Mouse (Mus musculus) heart, adult 8-10 months (tissue): ENCODE data around the gene Tns3. TPM values are rescaled to one million over a fixed set of nuclear protein-coding genes. Genes with fewer than 3 reads are reported as not detected.
"Not testable (repeated sequence)": the region's sequence is repeated elsewhere in the genome, so short reads cannot be mapped to it uniquely, and the experiment has no call there.

Experiments used
- DNase-seq: peaks from one replicate; pipeline ENCODE4 v3.0.0; 2022; ENCODE audit warnings: low spot score
- total RNA-seq, 4 experiments: library from RNA; stranded (reverse); gene quantifications; 2 replicates each; pipeline ENCODE4 v1.2.4; 2022

Tns3 gene
- total RNA-seq, 4 experiments from 2014 or later, result 22.9 to 25.7 (median 23.7) TPM

DNA sequence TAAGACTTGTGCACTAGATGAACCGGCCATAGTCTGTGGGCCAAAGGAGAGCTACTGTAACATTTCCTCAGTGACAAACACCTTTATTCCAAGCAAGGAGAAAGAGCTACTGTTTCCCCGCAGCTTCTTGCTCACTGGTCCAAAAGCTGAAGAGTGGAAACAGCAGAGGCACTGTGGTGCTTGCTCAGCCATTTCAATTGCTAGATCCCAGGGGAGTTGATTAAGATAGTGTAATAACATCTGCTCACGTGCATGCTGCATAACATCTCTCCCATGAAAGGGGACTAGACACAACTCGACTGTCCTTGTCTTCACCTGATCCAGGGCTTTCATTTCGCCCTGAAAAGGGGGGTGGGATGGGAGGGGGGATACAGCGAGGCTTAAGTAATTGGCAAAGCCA is 41.7 kb downstream of the Tns3 start:
- DNase-seq, result no peak

DNA sequence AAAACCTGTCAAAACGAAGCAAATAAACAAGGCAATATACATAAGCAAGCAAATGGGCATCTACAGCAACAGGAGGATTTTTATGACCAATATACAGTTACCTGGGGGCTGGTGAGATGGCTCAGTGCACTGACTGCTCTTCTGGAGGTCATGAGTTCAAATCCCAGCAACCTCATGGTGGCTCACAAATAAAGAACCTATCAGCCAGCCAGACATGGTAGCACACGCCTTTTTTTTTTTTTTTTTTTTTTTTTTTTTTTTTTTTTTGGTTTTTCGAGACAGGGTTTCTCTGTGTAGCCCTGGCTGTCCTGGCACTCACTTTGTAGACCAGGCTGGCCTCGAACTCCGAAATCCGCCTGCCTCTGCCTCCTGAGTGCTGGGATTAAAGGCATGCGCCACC is 45.2 kb downstream of the Tns3 start:
- DNase-seq, result not testable (repeated sequence)

DNA sequence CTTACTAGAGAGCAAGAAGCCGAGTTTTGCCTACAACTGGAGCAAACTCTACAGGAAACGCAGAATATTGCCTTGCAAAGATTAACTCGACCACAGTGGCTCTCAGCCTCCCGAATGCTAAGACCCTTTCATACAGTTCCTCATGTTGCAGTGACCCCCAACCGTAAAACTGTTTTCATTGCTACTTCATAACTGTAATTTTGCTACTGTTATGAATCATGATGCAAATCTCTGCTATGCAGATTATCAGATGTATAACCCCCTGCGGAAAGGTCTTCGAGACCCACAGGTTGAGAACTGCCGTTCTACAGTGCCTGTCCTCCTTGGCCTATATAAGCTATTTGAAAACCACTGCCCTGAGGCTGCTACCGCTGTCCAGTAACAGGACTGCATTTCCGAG is 46.0 kb downstream of the Tns3 start:
- DNase-seq, result no peak

DNA sequence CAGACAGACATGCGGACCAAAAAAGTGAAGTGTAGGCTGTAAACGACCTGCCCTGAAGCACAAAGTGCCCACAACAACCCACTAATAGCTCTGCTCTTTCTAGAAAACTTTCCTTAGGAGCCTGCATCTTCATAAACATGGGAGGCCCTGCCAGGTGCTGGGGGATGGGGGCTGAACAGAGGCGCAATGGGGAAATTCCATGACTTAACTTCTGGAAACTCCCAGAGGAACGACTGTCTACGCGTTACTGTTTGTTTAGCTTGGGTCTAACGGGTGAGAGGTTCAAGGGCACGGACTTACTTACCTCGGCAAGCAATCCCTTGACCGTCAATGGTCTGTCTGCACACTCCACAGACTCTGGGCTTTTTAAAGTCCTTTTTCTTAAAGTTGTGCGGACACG is 48.9 kb downstream of the Tns3 start:
- no peak for DNase-seq

DNA sequence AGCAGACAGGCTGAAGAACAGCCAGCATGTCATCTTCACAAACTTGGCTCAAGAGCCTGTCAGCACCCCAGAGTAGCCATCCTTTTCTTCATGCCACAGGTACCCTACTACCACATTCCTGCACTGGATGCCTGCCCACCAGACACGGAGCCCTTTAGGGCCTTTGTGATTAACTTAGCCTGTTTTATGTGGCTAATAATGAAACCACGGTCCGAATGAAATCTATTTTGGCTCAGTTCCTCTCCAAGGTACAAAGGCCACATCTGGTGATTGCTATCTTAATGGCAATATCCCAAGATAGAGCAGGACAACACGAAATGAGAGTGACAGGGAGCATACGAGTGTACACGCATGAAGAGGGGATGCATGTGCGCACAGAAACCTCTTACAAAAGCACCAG is 53.9 kb downstream of the Tns3 start:
- DNase-seq, result no peak

DNA sequence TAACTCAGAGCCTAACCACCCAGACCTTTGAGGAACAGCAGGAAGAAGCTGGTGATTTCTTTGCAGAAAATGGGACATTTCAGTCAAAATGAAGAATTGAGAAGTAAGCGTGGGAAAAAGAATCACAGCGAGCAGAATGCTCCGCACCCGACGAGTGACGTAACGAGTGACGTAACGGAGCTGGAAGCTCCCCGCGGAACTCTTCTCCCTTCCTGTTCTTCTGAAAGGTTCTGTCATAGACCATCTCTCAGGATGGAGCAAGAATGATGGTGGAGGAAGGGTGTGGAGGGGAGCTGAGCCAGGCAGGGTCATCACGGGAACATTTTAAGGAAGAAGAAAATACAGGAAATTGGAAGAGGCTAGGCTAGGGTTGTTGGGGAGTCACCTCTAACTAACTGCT is 54.5 kb downstream of the Tns3 start:
- no peak for DNase-seq

DNA sequence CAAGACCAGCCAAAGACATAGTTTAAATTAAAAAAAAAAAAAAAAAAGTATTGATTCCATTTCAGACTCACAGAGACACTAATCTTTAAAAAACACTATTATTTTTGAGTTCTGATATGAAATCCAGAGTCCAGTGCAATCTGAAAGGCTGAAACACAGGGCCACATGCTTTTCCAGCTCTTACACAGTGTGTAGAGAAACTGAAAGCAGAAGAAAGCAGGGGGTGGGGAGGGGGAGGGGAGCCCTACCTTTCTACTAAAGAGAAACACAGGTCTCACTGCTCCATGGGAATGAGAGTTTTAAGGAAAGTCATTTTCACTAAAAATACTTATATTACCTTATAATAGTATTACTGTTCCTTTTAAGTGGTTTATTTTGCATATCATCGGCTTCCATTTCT is 57.2 kb downstream of the Tns3 start:
- no peak for DNase-seq

DNA sequence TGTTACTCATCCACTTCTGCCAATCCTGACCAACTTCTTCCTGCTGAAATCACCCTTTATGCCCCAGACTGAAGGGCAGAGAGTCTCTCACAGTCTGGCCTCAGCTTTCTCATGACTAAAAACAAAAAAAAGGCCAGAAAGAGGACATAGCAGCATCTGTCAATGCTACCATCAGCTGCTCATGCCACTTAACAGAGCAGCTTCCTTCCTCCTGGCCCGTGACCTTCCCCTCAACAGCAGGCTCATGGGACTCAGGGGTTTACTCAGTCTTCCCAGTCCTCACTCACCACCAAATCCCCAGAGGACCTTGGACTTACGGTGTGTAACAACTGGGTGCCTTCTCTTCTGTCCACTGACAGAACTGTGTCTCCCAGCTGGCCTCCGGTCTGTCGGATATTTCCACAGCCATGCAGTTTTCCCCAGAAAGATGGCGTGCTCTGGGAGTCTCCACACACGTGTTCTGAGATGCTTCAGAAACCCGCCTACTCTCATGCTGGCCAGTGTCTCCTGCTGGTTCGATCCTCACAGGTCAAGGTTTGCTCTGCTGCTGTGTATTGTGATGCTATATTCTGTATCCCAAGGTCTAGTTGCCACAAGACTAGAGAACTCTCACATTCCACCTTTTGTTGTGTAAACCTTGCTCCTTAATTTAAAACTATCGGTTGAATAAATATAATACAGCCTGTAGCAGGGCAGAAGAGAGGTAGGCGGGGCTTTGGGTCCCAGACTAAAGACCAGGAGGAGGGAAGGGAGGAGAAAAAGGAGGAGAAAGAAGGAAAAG is 59.4 kb downstream of the Tns3 start:
- DNase-seq, result no peak

DNA sequence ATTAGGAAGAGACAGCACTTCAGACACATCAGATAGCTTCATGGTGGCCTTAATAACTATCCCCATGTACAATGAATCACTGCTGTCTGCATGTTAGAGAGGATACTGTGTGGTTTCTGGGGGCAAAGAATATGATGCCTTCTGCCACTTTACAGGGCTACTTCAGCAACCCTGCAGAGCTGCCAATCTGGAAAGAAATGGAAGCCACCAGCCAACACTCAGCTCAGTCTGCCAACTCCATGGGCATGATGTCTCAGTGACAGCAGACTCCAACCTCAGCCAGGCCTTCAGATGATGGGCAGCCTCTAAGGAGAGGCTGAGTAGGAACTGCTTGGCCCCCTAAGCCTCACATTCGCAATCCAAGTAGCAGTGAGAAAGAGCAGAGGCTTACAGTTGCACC is 61.7 kb downstream of the Tns3 start:
- no peak for DNase-seq

DNA sequence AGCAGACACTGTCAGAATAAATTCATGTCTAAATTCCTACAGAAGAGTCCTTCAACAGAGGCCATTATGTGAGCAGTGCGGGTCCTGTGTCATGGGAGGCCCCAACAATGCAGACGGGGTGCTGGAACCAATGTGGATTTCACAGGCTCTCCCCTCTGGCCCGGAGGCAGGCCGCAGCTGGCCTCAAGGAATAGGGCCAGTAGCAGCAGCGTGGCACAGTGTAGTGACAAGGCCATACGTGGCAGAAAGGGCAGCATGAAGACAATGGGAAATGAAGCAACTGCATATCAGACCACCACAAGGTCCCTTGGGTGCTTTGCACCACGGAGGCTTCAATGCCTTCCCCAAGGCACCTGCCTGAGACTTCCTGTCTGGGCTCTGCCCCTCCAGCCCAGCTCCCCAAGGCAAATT is 62.9 kb downstream of the Tns3 start:
- DNase-seq, result no peak

DNA sequence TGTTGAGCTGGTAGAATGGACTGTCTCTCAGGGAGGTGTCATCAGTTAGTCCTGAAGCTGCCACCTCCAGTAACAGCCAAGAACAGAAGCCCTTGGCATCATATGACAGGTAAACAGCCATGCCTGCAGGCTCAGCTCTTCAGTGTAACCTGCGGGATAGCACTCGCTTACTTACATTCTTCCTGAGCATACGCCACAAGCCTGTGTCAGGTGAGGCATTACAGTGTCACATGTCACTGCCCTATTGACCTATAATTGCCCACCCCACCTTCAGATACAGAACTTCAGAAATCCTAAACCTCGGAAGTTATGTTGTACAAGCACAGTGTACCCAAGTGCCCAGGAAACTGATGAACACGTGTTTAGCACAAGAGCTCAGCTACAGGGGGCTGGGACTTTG is 68.7 kb downstream of the Tns3 start:
- no peak for DNase-seq

DNA sequence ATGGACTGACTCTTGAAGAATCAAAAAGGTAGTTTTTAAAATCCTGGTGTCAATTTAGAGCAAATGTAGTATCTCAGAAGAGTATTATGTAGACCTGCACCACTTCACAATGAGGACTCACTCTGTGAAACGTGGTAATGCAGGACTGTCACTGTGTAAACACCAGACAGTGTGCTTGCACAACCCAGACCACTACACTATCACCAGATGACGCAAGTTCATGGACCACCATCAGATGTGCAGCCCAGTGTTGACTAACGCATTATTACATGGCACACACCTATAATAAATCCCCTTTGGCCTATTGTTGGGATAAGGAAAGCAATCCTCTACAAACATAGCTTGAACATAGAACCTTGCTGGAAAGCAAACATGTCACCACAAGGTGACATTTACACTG is 71.2 kb downstream of the Tns3 start:
- no peak for DNase-seq

DNA sequence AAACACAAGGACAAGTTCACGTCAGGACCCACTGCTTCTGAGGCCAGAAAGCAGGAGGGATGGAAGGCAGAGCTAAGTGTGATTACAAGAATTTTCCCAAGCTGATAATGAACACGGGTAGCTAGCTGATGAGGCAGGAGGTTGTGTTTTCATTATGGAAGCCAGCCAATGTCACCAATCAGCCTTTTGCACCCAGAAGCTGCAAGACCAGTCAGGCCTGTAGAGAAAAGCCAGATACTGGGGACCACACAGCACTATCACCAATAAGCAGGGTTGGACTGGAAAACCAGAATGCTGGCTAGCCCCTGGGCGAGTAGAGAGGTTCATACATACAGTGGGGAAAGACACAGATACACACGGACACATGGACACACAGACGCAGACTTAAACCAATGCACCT is 73.1 kb downstream of the Tns3 start:
- no peak for DNase-seq

DNA sequence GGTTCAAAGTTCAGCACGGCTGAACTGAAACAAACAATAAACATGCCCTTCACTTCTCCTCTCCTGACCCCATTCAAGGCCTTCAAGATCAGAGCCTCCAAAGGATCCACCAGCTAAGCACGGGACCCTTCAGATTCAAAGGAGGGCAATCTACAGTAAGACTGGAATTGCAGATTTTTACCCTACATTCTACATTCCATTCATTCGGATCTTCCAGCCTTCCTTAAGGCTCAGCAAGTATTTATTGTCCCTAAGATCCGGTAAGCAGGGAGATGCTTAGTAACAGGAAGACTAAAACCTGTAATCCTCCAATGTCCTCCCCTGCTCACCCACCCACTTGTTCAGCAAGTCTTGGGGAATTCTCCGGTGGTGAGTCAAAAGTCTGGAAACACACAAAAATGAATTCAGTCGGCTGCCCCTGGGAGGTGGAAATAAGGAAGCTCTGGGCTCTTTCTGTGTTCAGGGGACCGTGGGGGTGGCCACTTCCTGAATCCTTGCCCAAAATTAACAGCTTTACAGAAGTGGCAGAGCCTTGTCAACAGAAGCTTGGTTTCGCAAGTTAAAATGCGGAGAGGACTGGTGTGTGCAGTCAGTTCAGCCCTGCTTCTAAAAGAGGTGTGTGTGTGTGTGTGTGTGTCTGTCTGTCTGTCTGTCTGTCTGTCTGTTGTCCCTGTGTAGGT is 75.0 kb downstream of the Tns3 start:
- peak; percentile 42 for DNase-seq

DNA sequence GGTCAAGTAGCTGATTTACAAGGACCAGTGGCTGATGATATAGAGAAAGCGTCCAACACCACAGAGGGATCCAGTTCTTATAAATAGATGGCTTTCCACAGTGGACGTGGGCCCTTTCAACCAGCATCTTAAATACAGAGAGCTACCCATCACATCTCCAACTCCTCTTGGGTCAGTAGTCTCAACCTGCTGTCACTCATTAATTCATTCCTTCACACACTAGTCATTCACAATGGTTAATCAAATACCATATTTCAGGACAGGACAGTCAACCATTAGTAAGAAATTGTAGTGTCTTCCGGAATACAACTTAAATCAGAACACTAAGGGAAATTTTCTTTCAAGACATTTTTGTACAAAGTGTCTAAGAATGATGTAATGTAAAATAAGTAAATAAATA is 76.4 kb downstream of the Tns3 start:
- no peak for DNase-seq

DNA sequence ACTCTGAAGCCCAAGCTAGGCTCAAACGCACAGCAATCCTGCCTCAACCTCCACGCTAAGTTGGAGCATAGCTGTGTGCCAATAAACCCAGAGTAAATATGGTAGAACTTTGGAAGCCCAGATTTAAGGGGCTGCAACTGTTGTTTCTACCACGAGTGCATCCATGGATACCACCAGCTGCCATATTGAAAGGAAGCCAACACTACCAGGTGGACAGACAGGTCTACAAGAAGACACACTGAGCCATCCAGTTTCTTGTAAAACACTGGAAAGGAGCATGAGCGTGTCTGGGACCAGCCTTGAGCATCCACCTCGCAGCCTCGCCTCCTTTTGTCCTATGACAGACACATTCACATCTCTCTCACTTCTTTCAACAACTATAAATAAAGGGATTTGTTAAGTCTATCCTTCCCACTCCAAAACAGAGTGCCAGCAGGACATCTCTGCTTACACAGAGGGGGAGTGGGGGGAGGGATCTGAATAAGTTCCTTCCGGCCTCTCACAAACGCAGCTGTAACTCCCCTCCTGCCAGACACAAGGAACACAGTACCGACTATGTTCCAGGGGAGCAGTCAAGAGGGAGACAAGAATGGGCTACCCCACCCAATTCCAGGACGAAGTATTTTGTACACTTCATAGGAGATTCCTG is 77.2 kb downstream of the Tns3 start:
- DNase-seq, result no peak

DNA sequence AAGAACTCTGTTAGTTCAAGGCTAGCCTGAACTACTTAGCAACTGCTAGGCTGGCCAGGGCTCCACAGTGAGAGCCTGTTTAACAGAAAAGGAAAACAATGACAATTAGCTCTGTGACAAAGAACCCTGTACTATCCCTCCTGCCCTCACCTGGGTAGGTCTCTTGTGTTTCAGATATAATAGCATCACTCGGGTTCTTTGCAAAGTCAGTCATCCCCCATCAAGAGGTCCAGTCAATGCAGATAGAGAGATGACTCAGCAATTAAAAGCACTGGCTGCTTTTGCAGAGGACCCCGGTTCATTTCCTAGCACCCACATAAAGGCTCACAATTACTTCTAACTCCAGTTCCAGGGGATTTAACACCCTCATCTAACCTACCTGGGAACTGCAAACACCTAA is 78.0 kb downstream of the Tns3 start:
- DNase-seq, result no peak

DNA sequence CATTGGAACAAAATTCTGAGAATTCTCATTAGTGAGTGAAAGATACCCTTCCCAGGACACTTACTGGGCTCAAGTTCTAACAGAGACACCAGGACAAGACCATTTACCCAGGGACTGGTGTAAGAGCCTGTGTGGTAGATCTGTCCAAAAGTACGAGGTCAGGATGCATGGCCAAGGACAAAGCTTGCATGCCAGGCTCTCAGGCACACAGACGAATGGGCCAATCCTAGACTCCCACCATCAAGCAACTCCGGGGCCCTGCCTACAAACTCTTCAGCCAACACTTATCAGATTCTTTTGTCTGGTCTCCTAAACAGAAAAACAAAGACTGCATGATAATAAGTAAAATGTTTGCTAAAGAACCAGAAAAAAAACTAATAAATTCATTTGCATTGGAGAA is 78.6 kb downstream of the Tns3 start:
- no peak for DNase-seq

DNA sequence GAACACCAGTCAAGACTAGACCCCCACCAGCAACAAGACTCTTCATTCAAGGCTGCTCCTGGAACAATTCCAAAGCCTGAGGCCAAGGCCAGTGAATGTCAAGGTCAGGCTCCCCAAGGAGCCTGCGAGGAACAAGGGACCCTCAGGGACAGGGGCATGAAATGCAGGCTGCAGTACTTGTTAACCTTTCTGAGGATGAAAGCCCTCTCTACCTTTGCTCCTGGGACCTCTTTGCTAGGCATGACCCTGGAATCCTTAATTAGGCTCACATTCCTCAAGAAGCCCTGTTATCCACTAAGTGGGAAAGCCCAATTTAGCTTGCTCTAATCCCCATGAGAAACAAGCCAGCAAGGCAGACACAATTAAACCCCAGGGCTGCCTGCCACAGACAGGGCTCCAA is 79.4 kb downstream of the Tns3 start:
- no peak for DNase-seq

DNA sequence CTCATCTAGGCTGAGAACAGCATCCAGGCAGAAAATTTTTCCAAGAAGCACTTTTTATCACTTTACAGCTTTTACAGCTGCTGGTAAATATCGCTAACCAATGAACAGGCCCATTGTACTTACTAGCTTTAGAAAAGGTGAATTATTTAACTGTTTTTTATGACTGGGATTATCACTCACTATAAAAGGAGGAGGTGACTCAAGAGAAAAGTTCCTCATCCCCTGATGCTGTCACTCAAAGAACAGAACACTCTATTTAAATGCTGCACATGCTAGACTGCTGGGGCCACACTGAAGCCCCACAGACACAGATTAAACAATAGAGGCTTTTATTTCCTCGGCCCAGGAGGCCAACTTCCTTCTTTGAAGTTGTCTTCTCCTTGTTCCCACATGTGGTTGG is 80.0 kb downstream of the Tns3 start:
- DNase-seq, result no peak

DNA sequence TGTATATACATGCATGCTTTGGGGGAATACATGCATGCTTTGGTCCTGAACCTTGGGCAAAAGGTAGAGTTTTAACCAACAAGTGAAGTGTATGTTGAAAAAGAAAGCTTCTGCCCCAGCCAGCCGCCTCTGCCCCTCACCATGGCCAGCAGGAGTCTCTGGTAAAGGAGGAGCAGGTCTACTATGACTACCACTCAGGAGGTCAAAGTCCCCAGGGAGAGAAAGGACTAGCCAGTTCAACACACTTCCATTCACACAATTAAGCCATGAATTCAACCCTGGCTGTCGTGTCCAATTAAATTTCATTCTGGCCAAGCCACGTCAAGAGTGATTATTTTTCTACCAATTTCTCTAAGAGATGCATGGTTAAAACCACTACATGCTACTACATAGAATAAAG is 81.2 kb downstream of the Tns3 start:
- no peak for DNase-seq

DNA sequence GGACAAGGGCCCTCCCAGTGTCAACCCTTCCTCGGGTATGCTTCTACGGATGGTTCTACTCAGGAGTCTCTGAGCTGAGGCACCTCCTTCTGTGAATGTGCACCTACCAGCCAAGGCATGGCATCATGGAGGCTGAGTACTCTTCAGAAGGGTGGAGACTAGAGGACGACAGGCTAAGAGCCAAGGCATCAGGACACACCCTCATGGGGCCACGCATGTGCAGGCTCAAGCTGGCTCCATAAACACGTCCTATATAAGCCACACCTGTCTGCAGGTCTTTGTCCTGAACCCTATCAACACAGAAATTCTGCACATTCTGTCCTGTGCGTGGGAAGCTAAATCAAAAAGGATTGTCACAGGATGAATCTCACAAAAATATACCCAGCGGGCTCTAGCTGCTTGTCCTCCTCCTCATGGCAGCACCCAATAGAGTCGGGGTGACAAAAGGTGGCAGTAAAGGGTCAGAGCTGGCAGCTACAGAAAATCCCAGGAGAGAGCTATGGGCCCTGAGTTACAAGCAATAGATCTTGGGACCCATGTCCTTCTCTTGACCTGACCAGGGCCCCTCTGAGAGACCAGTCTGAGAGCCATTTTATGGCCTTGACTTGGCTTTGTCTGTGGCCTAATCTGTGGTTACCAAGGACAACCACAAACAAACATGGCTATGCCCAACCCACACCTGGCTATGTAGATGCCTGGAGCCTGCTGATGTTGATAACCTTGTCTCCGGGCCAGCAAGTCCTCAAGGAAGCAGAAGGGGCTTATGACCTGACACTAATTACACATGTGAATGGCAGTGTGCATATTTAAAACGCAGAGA is 82.0 kb downstream of the Tns3 start:
- DNase-seq, result peak; percentile 48
